In the genomic region with DNA sequence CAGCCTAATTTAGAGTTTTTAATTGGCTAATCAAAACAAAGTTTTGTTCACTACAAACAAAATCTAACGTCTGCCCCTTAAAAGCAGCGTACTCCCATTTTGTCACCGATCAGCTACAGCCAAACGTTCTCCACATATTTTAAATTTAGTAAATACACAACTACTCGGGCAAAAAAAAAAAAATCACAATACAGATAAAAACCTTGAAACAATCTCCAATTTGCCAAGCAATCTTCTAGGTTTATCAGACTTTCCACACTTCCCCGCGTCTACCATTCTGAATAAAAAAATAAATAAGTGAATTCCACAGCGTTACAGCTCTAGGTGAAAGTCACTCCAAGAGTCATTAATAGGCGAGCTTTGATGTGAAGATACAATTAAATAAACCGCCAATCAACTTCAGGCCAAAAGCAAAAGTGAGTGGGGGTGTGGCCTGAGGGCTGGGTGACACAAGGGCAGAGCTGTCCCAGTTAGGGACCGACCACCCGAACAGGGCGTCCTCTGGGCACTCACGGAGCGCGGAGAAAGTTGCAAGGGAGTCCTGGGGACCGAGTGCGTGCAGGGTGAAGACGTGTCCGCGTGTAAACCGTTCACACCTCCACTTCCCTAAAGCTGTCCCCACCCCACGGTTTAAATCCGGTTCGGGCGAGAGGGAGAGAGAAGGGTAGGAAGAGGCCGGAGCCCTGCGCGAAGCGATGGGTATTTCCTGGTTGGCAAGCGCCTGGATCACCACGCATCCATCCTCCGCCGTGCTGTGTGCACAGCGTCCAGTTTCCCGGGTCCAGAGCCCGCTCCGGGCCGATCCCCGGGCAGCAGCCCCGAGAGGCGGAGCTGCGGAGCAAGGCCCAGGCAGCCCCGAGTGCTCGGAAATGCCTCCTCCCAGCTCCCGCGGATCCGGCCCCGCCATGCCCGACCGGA, we compare ENCODE assay signal across 8 mouse cellular contexts. TPM values are rescaled to one million over a fixed set of nuclear protein-coding genes. Genes with fewer than 3 reads are reported as not detected.
DNase-seq lines count a peak whose midpoint lies in the region; ATAC-seq lines count a peak whose summit lies in the region.

No protein-coding gene starts in this region.

- peak; percentile 90 for ATAC-seq in intestine, embryonic 16.5 days
- peak; percentile 86 for ATAC-seq in midbrain, embryonic 11.5 days (ENCODE audit: low FRiP score)

- peaks cover 27% of the 10 kb centered on the region for H3K4me1 ChIP-seq in intestine, embryonic 16.5 days (ENCODE audit: control insufficient read depth, insufficient read depth, low read length)
- H3K4me1 ChIP-seq in midbrain, embryonic 11.5 days (ENCODE audit: control insufficient read depth, insufficient read depth, low read length), result peaks cover 11% of the 10 kb centered on the region

- no peaks in the 10 kb centered on the region for H3K36me3 ChIP-seq in intestine, embryonic 16.5 days (ENCODE audit: control insufficient read depth, insufficient read depth, low read length)
- no peaks in the 10 kb centered on the region for H3K36me3 ChIP-seq in midbrain, embryonic 11.5 days (ENCODE audit: control insufficient read depth, insufficient read depth, low read length)

- WGBS in intestine, embryonic 16.5 days, result 4% methylated on average over 51 of the region's 51 CpGs
- 7% methylated on average over 46 of the region's 51 CpGs for WGBS in midbrain, embryonic 11.5 days

- intact Hi-C loops in gastrocnemius, postnatal 36 days (cut with DNase I), result no loop called here
- intact Hi-C loops in left cerebral cortex, postnatal 4 days (cut with DNase I), result no loop called here

- H3K27me3 ChIP-seq in intestine, embryonic 16.5 days (replicated peaks; ENCODE audit: control insufficient read depth, insufficient read depth, low read length), result no peaks in the 10 kb centered on the region
- no peaks in the 10 kb centered on the region for H3K27me3 ChIP-seq in midbrain, embryonic 11.5 days (ENCODE audit: control insufficient read depth, insufficient read depth, low read length)

- no peaks in the 10 kb centered on the region for H3K9me3 ChIP-seq in intestine, embryonic 16.5 days (ENCODE audit: control insufficient read depth, low read length)
- no peaks in the 10 kb centered on the region for H3K9me3 ChIP-seq in midbrain, embryonic 11.5 days (ENCODE audit: control insufficient read depth, low read length)

- H3K4me2 ChIP-seq in intestine, embryonic 16.5 days (ENCODE audit: low read depth, low read length), result peak overlapping the region; percentile 60
- peak overlapping the region; percentile 36 for H3K4me2 ChIP-seq in midbrain, embryonic 11.5 days

- H3K27ac ChIP-seq in intestine, embryonic 16.5 days (ENCODE audit: low read length), result peak overlapping the region; percentile 98
- peak overlapping the region; percentile 87 for H3K27ac ChIP-seq in midbrain, embryonic 11.5 days (ENCODE audit: low read depth, low read length)

- peak; percentile 46 for DNase-seq in ovary, adult 18-20 months (ENCODE audit: low spot score)
- no peak for DNase-seq in ovary, postnatal 10 days (ENCODE audit: low spot score)
- peak; percentile 29 for DNase-seq in embryo, embryonic 11.5 days (ENCODE audit: low read depth, low spot score)
- peak; percentile 48 to 73 for DNase-seq in gastrocnemius, postnatal 36 days
- peak; percentile 55 for DNase-seq in left cerebral cortex, postnatal 4 days
- peak; percentile 97 for DNase-seq in midbrain, embryonic 11.5 days (ENCODE audit: low spot score, missing footprints)
- peak; percentile 60 to 73 for DNase-seq in spleen, adult 18-20 months

- H3K9ac ChIP-seq in intestine, embryonic 16.5 days (ENCODE audit: low read depth, low read length), result peak overlapping the region; percentile 96
- H3K9ac ChIP-seq in midbrain, embryonic 11.5 days (ENCODE audit: low read length), result peak overlapping the region; percentile 95

- peak overlapping the region; percentile 95 for H3K4me3 ChIP-seq in intestine, embryonic 16.5 days (ENCODE audit: low read length)
- H3K4me3 ChIP-seq in midbrain, embryonic 11.5 days (ENCODE audit: low read depth, low read length), result peak overlapping the region; percentile 96

RNA-seq across cellular contexts. Expression of gene Tm9sf3, which starts 0.8 kb away (rescaled TPM):
- 10 to 100 TPM; 57.8 to 63.3 TPM for total RNA-seq in gastrocnemius, postnatal 36 days (2021)
- 130 and 138 TPM in 2 replicates for polyA plus RNA-seq in intestine, embryonic 16.5 days (2015; fragmentation: Nextera tagmentation; extraction: Ambion mirVana)
- total RNA-seq in left cerebral cortex, postnatal 4 days (2021), result 100 to 1,000 TPM; 126 to 130 TPM
- polyA plus RNA-seq in midbrain, embryonic 11.5 days (2014; fragmentation: Nextera tagmentation; extraction: Ambion mirVana), result 137 and 149 TPM in 2 replicates

RNA-seq across cellular contexts. Expression of gene Tll2, which starts 56.3 kb away (rescaled TPM):
- under 1 TPM; 0.07 to 0.08 TPM for total RNA-seq in gastrocnemius, postnatal 36 days (2021)
- polyA plus RNA-seq in intestine, embryonic 16.5 days (2015; fragmentation: Nextera tagmentation; extraction: Ambion mirVana), result 0.06 and 0.10 TPM in 2 replicates
- total RNA-seq in left cerebral cortex, postnatal 4 days (2021), result 1 to 10 TPM in 1 of 2 experiments, under 1 TPM in 1; 0.64 to 1.6 TPM
- polyA plus RNA-seq in midbrain, embryonic 11.5 days (2014; fragmentation: Nextera tagmentation; extraction: Ambion mirVana), result 0.61 and 0.71 TPM in 2 replicates
